Mouse (Mus musculus): ENCODE results near the gene Alpl.

- TF ChIP-seq CTCF (IDR thresholded peaks at IDR 0.05; ENCODE audit: low read depth) (no peak), EP300 (optimal IDR thresholded peaks at IDR 0.05) (no peak)
Measured at GRCm38 (mm10) chr4:137769635-137770034, 26.5 kb downstream of the Alpl start.
